Mouse (Mus musculus) telencephalon, adult 2 months (tissue): ENCODE measurements around the gene Med22.
"Not testable (repeated sequence)": the region's sequence is repeated elsewhere in the genome, so short reads cannot be mapped to it uniquely, and the experiment has no call there.

ENCODE experiments used
- DNase-seq: peaks from one replicate; pipeline ENCODE4 v3.0.0-alpha.2; 2011; ENCODE audit warnings: low read depth, low spot score

The Med22 gene

GRCm38 (mm10) chr2:26916738-26917137 is 6.3 kb upstream of the Med22 start:
- DNase-seq = no peak

- peak; percentile 85 for DNase-seq
Observed at GRCm38 (mm10) chr2:26915927-26916728, 5.7 kb upstream of the Med22 start, which contains the start of the genes Surf2 and Surf1. Gene Surf2, plus strand, starts transcription at chr2:26916367. Gene Surf1, minus strand, starts transcription at chr2:26916530.

GRCm38 (mm10) chr2:26914148-26914941 is 3.9 kb upstream of the Med22 start:
- no peak for DNase-seq

DNA sequence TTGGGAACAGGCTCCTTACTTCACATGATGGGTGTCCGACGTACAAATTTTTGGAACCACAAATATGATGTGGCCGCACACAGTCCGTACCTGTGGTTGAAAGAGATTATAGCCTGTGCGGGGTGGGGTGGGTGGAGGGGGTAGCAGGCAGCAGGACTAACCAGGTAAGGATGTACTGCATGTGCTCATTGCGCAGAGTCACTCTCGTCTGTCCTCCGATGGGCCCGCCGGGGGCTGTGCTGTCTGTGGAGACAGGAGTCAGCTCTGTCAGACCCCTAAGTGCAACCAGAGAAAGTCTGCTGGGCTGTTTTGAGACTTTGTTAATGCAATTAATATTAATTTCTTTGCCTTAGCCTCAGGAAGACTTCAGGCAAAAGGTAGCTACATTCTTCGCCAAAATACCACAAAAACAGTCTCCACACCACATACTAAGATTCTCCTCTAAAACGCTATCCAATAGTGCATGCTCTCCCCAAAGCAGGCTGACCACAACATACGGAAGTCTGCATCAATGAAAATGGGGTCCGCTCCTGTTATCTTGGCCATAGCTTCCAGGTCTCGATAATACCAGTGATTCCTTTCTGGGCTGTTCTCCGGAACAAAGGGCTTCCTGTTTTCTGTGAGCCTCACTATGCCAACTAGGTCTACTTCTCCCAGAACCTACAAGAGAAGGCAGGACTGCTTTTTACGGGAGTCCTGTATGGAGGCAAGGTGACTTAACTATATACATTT is 3.1 kb upstream of the Med22 start:
- no peak for DNase-seq

DNA sequence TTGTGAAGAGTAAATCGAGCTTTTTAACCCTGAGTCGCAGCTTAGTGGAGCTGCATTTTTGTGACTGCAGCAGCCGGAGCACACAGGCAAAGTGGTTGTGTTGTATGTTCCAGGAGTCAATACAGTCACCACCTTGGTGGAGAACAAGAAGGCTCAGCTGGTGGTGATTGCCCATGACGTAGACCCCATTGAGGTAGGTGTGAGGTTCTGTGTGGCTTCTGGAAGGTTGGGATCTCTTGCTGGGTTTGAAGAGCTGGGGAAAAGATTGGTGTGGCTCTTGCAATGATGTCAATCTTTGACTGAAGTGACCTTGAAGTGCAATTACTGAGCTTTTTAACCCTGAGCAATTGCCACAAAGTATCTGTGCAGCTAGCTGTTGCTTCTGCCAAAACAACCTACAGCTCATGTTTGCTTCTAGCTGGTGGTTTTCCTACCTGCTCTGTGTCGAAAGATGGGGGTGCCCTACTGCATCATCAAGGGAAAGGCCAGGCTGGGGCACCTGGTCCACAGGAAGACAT is 1.8 kb upstream of the Med22 start:
- no peak for DNase-seq

DNA sequence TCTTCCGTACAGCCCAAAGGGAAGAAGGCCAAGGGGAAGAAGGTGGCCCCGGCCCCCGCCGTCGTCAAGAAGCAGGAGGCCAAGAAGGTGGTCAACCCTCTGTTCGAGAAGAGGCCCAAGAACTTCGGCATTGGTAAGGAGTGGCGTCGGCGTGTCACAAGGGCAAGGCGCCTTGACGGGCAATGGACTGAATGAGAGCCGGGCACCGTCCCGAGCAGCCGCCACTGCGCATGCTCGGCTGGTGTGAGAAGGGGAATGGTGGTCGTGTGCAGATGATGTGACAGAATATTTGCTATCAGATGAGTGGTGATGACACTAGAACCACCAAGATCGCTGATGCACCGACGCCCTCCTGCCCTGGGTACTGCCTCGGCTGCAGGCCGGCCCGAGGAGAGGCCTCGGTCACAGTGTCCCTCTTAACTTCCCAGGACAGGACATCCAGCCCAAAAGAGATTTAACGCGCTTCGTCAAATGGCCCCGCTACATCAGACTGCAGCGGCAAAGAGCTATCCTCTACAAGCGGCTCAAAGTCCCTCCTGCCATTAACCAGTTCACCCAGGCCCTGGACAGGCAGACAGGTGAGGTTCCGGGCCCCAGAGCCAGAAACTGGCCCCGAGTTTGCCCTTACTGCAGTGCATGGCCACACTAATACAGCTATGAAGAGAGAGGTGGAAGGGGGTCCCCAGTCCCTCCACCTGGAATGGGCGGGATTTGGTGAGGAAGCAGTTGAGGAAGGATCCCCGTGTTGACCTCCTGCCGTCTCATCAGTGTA is 703 bp upstream of the Med22 start:
- no peak for DNase-seq

DNA sequence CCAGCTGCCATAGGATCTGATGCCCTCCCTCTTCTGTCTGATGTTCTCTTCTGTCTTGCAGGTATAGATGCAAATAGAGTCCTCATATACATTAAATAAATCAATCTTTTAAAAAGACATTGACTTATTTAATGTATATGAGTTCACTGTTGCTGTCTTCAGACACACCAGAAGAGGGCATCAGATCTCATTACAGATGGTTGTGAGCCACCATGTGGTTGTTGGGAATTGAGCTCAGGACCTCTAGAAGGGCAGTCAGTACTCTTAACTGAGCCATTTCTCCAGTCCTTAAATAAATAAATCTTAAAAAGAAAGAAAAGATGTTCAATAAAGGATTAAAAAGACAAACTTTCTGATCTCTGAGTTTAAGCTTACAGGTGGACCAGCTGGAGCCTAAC is 1.1 kb downstream of the Med22 start:
- DNase-seq = no peak

GRCm38 (mm10) chr2:26908710-26909386 is 1.6 kb downstream of the Med22 start:
- no peak for DNase-seq

DNA sequence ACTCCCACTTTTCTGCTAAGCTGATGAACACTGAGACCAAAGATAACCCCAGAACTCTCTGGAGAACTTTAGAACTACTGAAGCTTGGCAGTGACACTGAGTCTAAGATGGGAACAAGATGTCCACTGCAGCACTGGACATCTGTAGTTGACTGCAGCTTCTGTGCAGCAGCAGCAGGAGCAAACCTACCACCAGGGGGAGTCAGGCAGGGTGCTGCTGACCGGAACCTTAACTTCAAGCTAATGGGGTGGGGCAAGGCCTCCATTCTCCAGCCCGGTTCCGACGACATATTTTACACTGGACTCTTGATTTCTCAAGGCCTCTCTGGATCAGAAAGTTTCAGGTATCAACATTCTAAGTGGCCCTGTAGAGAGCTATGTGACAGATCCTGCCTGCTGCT is 3.4 kb downstream of the Med22 start:
- DNase-seq = no peak

DNA sequence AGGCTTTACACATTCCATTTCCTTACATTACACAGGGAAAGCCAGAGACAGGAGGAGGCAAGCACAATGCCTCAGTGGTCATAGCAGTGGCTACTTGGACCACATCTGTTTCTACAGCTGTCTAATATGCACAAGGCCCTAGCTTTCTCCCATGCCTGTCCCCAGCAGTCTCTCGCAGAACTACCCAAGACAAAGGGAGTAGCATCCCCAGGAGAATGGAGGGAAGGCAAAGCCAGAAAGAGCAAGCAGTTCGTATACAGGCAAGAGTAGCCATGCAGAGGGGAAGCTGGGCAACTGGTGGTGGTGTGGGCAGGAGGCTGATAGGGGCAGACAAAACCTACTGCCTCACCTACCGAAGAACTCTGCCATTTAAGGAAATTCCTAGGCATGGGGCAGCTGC is 4.0 kb downstream of the Med22 start:
- no peak for DNase-seq

GRCm38 (mm10) chr2:26905936-26906335 is 4.5 kb downstream of the Med22 start:
- no peak for DNase-seq

GRCm38 (mm10) chr2:26903311-26903710 is 7.2 kb downstream of the Med22 start:
- no peak for DNase-seq

DNA sequence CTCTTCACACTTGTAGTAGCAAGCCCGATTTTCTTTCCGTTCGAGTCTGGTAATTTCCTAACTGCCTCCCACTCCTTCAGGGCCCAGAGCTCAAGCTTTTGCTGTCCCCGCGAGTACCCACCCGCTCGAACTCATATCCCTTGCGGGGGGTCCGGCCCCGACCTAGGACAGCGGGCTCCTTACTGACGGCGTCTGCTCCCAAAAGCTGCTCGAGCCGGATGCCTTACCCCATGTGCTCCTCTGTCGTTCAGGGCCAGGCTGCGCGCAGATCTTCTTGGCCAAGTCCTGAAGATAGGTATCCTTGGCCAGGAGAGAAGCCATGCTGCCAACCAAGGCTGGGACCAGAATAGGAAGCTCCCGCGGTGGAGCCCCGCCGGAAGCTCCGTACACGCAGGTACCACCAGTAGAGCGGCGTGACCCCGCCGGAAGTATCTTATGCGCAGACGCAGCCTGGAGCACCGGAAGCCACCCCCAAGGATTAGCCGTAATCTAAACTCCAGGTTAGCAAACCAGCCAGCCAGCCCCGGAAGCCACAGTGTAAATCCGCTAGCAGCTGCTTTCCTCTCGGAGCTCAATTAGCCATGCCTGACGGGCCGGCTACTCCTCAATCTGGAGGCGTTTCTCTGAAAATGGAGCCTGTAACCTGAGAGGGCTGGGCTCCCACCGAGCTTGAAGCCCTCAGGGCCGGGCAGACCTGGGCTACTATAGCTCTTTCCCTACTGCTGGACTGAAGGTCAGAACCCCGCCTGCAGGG is 7.8 kb downstream of the Med22 start, which contains the start of gene Surf6:
Gene Surf6 (minus strand): TSS at position 413 of the 754 bp plus-strand sequence.
- peak; percentile 98 for DNase-seq

- no peak for DNase-seq
Observed at GRCm38 (mm10) chr2:26901834-26902400, 8.6 kb downstream of the Med22 start.

GRCm38 (mm10) chr2:26900731-26901130 is 9.7 kb downstream of the Med22 start:
- no peak for DNase-seq

DNA sequence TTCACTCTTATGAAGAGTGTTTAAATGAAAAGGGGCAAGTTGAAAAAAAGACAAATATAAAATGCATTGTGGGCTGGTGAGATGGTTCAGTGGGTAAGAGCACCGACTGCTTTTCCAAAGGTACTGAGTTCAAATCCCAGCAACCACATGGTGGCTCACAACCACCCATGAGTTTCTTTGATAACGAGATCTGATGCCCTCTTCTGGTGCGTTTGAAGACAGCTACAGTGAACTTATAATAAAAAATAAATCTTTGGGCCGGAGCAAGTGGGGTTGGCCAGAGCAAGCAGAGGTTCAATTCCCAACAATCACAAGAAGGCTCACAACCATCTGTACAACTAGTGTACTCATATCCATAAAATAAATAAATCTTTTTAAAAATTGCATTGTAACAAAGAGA is 14.6 kb downstream of the Med22 start:
- no peak for DNase-seq

- DNase-seq = not testable (repeated sequence)
Observed at GRCm38 (mm10) chr2:26886170-26886569, 24.3 kb downstream of the Med22 start.

DNA sequence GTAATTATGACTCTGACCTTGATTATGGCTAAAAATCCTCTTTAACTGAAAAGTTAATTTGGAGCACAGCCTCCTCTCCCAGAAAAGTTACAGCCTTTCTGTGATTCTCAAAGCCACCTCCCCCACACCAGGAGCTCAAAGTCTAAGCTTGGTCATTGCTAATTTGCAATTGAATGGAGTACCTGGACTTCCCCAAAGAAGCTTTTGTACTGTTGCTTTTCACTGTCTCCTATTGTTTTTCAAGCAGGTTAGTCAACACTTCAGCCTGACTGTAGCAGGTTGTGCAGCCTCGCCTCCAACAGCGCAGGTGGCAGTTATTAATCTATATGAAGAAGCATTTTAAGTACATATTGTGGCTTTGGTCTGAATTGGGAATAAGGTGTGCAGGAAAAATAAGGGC is 24.9 kb downstream of the Med22 start:
- not testable (repeated sequence) for DNase-seq

GRCm38 (mm10) chr2:26878571-26878970 is 31.9 kb downstream of the Med22 start:
- no peak for DNase-seq
